Mouse (Mus musculus) ES-E14 (cell line): ENCODE results near the gene Ntm. TPM values are rescaled to one million over a fixed set of nuclear protein-coding genes. Genes with fewer than 3 reads are reported as not detected.

ENCODE experiments used
- DNase-seq: peaks from one replicate; pipeline ENCODE4 v3.0.0-alpha.2; 2013; ENCODE audit warnings: low read depth, low spot score
- H3K27ac ChIP-seq: 2 replicates; pipeline ENCODE4 v1.5.1; 2012; ENCODE audit warnings: low read depth, mild to moderate bottlenecking, low read length, moderate library complexity, mixed read lengths; ENCODE audit not compliant: poor library complexity, insufficient read depth, severe bottlenecking
- H3K36me3 ChIP-seq: 2 replicates; pipeline ENCODE4 v1.6.1; 2012; ENCODE audit warnings: mild to moderate bottlenecking, low read length, moderate library complexity, mixed read lengths; ENCODE audit not compliant: control insufficient read depth, poor library complexity, insufficient read depth, severe bottlenecking
- H3K4me1 ChIP-seq, 2 experiments: fragments of 150-350 bp in 1 of 2; sonication (generic) in 1 of 2; 2 replicates each; pipeline ENCODE4 v1.6.1; 2012; ENCODE audit warnings: low read length in 2 of 2, mild to moderate bottlenecking in 1 of 2, mixed read lengths in 1 of 2; ENCODE audit not compliant: control insufficient read depth in 2 of 2, insufficient read depth in 2 of 2, poor library complexity in 1 of 2
- H3K4me3 ChIP-seq, 2 experiments: fragments of 150-350 bp in 1 of 2; sonication (generic) in 1 of 2; 2 replicates each; pipeline ENCODE4 v1.5.1; 2012; ENCODE audit warnings: low read length in 2 of 2, low read depth in 1 of 2, mild to moderate bottlenecking in 1 of 2, mixed read lengths in 1 of 2; ENCODE audit not compliant: insufficient read depth in 1 of 2, poor library complexity in 1 of 2, severe bottlenecking in 1 of 2
- H3K9ac ChIP-seq: 2 replicates; pipeline ENCODE4 v1.6.1; 2012; ENCODE audit warnings: low read depth, mild to moderate bottlenecking, low read length, mixed read lengths; ENCODE audit not compliant: poor library complexity, insufficient read depth, severe bottlenecking
- H3K9me3 ChIP-seq: fragments of 150-350 bp; sonication (generic); 2 replicates; pipeline ENCODE4 v1.6.1; 2012; ENCODE audit warnings: low read depth, mild to moderate bottlenecking, low read length; ENCODE audit not compliant: control insufficient read depth, insufficient read depth
- CHD2 ChIP-seq: IDR thresholded peaks from 2 replicates; pipeline ENCODE4 v1.6.1; 2014; ENCODE audit warnings: mild to moderate bottlenecking, low read depth, low read length, inconsistent platforms
- HCFC1 ChIP-seq: IDR thresholded peaks from 2 replicates; pipeline ENCODE4 v1.6.1; 2012; ENCODE audit warnings: low read length, inconsistent platforms, borderline replicate concordance; ENCODE audit not compliant: insufficient read depth
- MAFK ChIP-seq: IDR thresholded peaks from 2 replicates; pipeline ENCODE4 v1.6.1; 2014; ENCODE audit warnings: mild to moderate bottlenecking, low read depth, low read length, inconsistent platforms; ENCODE audit not compliant: insufficient read depth
- ZC3H11A ChIP-seq: IDR thresholded peaks from 2 replicates; pipeline ENCODE4 v1.6.1; 2012; ENCODE audit warnings: low read depth, mild to moderate bottlenecking, inconsistent platforms, low read length, borderline replicate concordance
- ZNF384 ChIP-seq: IDR thresholded peaks from 2 replicates; pipeline ENCODE4 v1.6.1; 2012; ENCODE audit warnings: low read depth, low read length, inconsistent platforms
- in situ Hi-C, 2 experiments: fragments of 600-800 bp; cut with MboI; formaldehyde crosslinking; loops; one replicate each; pipeline ENCODE4 v1.15.1; 2025; ENCODE audit warnings: low sequenced_read_pairs in 2 of 2, inconsistent platforms in 1 of 2; ENCODE audit not compliant: unreplicated experiment in 2 of 2
- total RNA-seq: library from RNA; depleted of rRNA; stranded (reverse); fragments of 300-350 nt; gene quantifications from 2 replicates; pipeline ENCODE4 v1.2.3, GENCODE M21; 2012

Gene Ntm
- total RNA-seq, 1 experiment = 0.67 TPM

GRCm38 (mm10) chr9:29025104-29025503, 937.8 kb downstream of the Ntm start:
- in situ Hi-C loops = no loop called here
- TF ChIP-seq MAFK (no peak), ZC3H11A (no peak), HCFC1 (no peak), ZNF384 (no peak), CHD2 (no peak)
- no peak overlapping the region for H3K27ac ChIP-seq

DNA sequence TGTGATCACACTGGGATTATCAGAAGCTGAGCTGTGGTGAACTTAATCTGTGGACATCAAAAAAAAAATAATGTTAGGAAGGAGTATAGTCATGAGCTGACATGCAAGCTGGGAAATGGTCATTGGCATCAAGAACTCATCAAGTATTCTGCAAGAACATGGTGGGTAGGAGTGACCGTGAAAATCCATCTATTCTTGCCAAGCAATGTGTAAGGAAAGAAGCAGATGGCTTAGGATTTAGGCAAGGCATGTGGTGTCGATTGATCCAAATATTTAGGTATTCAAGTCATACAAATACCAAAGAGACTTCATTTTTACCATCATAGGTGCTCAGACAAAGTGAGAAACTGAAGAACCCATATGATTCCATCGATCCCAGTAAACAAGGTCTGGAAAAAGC, 946.1 kb downstream of the Ntm start:
- Histone ChIP-seq H3K4me3 (no peak overlapping the region), H3K9ac (no peak overlapping the region), H3K4me1 (no peaks in the 10 kb centered on the region), H3K36me3 (no peaks in the 10 kb centered on the region), H3K27ac (no peak overlapping the region), H3K9me3 (no peaks in the 10 kb centered on the region)
- no peak for DNase-seq
- TF ChIP-seq ZC3H11A (no peak), CHD2 (no peak), MAFK (no peak)
- in situ Hi-C loops = no loop called here

More at GRCm38 (mm10) chr9:29025104-29025503, 937.8 kb downstream of the Ntm start:
- Histone ChIP-seq H3K9ac (no peak overlapping the region), H3K4me1 (no peaks in the 10 kb centered on the region), H3K36me3 (no peaks in the 10 kb centered on the region), H3K9me3 (no peaks in the 10 kb centered on the region), H3K4me3 (no peak overlapping the region)
- no peak for DNase-seq

- no peaks in the 10 kb centered on the region for H3K36me3 ChIP-seq
- H3K4me3 ChIP-seq = peak overlapping the region in 1 of 2 experiments; percentile 15; a peak in 1 of 4 replicates
- DNase-seq = no peak
- no peak overlapping the region for H3K27ac ChIP-seq
- H3K9ac ChIP-seq = no peak overlapping the region
- TF ChIP-seq ZC3H11A = no peak
- no peak for TF ChIP-seq HCFC1
- TF ChIP-seq ZNF384 = no peak
- TF ChIP-seq MAFK = no peak
- no peak for TF ChIP-seq CHD2
- H3K4me1 ChIP-seq = no peaks in the 10 kb centered on the region
- in situ Hi-C loops = no loop called here
- H3K9me3 ChIP-seq = no peaks in the 10 kb centered on the region
Measured at GRCm38 (mm10) chr9:29013881-29014280, 949.1 kb downstream of the Ntm start.

GRCm38 (mm10) chr9:29012541-29012940, 950.4 kb downstream of the Ntm start:
- TF ChIP-seq ZNF384 (no peak), ZC3H11A (no peak), HCFC1 (no peak), CHD2 (no peak), MAFK (no peak)
- in situ Hi-C loops = no loop called here
- Histone ChIP-seq H3K9ac (no peak overlapping the region), H3K4me1 (no peaks in the 10 kb centered on the region), H3K9me3 (no peaks in the 10 kb centered on the region), H3K36me3 (no peaks in the 10 kb centered on the region), H3K27ac (no peak overlapping the region), H3K4me3 (no peak overlapping the region)
- DNase-seq = no peak

DNA sequence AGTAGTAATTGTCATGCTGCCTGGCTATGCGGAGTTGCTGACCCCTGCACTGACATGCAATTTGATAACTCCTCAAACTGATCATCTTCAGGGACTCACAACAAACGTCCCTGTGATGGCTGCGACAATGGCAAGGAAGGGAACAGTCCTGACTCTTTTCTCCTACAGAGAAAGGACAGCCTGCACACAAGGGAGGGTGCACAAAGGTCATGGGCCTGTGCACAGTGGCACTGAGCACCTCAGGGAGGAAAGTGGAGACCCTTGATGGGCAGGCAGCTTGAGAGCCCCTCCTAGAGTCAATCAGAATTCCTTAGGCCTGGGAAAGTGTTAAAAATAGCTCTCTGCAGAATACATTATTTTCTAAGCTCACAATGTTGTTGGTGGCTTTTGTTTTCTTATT, 951.5 kb downstream of the Ntm start:
- Histone ChIP-seq H3K4me1 (no peaks in the 10 kb centered on the region), H3K27ac (no peak overlapping the region), H3K4me3 (no peak overlapping the region), H3K9me3 (no peaks in the 10 kb centered on the region), H3K9ac (no peak overlapping the region), H3K36me3 (no peaks in the 10 kb centered on the region)
- TF ChIP-seq CHD2 = no peak
- TF ChIP-seq MAFK = no peak
- TF ChIP-seq ZC3H11A = no peak
- TF ChIP-seq HCFC1 = no peak
- no peak for TF ChIP-seq ZNF384
- in situ Hi-C loops = no loop called here
- DNase-seq = no peak
